Mouse (Mus musculus) urinary bladder, postnatal 10 days (tissue): Measurements from ENCODE around the gene Rab3il1.

Experiments
- DNase-seq: peaks from one replicate; pipeline ENCODE4 v3.0.0; 2022; ENCODE audit warnings: low spot score

Gene Rab3il1

GRCm38 (mm10) chr19:10060783-10061590 lies 59.5 kb downstream of the Rab3il1 start:
- DNase-seq: no peak

GRCm38 (mm10) chr19:10061624-10062023 lies 60.2 kb downstream of the Rab3il1 start:
- DNase-seq: no peak

- no peak for DNase-seq
Measured at GRCm38 (mm10) chr19:10062292-10062691, 60.8 kb downstream of the Rab3il1 start.

- no peak for DNase-seq
Measured at GRCm38 (mm10) chr19:10062862-10063261, 61.4 kb downstream of the Rab3il1 start.

- no peak for DNase-seq
Measured at GRCm38 (mm10) chr19:10064173-10065012, 62.9 kb downstream of the Rab3il1 start.

GRCm38 (mm10) chr19:10065465-10066188 lies 64.2 kb downstream of the Rab3il1 start:
- no peak for DNase-seq

- DNase-seq: no peak
Measured at GRCm38 (mm10) chr19:10066189-10066500, 64.7 kb downstream of the Rab3il1 start.

- DNase-seq: no peak
Measured at GRCm38 (mm10) chr19:10066502-10066901, 65.0 kb downstream of the Rab3il1 start.

- no peak for DNase-seq
Measured at GRCm38 (mm10) chr19:10067701-10068100, 66.2 kb downstream of the Rab3il1 start.

- DNase-seq: no peak
Measured at GRCm38 (mm10) chr19:10070186-10070980, 68.9 kb downstream of the Rab3il1 start.

- no peak for DNase-seq
Measured at GRCm38 (mm10) chr19:10071166-10071565, 69.7 kb downstream of the Rab3il1 start.

- no peak for DNase-seq
Measured at GRCm38 (mm10) chr19:10071892-10072291, 70.4 kb downstream of the Rab3il1 start.

GRCm38 (mm10) chr19:10073145-10073544 lies 71.7 kb downstream of the Rab3il1 start:
- no peak for DNase-seq

GRCm38 (mm10) chr19:10078392-10078791 lies 76.9 kb downstream of the Rab3il1 start:
- no peak for DNase-seq

- DNase-seq: no peak
Measured at GRCm38 (mm10) chr19:10080384-10080783, 78.9 kb downstream of the Rab3il1 start.

- DNase-seq: no peak
Measured at GRCm38 (mm10) chr19:10082105-10082504, 80.6 kb downstream of the Rab3il1 start.

- DNase-seq: no peak
Measured at GRCm38 (mm10) chr19:10085454-10085853, 84.0 kb downstream of the Rab3il1 start.

- DNase-seq: no peak
Measured at GRCm38 (mm10) chr19:10086976-10087375, 85.5 kb downstream of the Rab3il1 start.
